Mouse (Mus musculus) heart, postnatal 36 days (tissue): ENCODE data around the gene Rap1gap2. TPM values are rescaled to one million over a fixed set of nuclear protein-coding genes. Genes with fewer than 3 reads are reported as not detected.

Source experiments
- DNase-seq, 2 experiments: peaks; one replicate each; pipeline ENCODE4 v3.0.0; 2021 to 2022
- intact Hi-C: fragments of 180-260 bp; cut with DNase I; formaldehyde crosslinking; loops from one replicate; pipeline ENCODE4 v1.15.1; 2025
- total RNA-seq, 2 experiments: library from RNA; stranded (reverse); gene quantifications; 2 replicates each; pipeline ENCODE4 v1.2.3; 2021

Gene Rap1gap2
- total RNA-seq, 2 experiments from 2014 or later = 74.1 to 86.6 TPM

DNA sequence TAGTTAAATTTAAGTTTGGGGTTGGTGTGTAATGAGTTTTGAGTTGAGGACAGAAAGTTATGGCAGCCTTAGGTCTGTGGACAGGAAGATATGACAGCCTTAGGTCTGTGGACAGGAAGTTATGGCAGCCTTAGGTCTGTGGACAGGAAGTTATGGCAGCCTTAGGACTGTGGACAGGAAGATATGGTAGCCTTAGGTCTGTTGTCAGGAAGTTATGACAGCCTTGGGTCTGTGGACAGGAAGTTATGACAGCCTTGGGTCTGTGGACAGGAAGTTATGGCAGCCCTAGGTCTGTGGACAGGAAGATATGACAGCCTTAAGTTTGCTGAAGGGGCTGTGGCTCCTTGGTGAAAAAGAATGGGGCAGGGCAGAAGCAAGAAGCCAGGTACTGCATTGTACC is 14.6 kb upstream of the Rap1gap2 start:
- no peak for DNase-seq
- intact Hi-C loops = no loop called here

DNA sequence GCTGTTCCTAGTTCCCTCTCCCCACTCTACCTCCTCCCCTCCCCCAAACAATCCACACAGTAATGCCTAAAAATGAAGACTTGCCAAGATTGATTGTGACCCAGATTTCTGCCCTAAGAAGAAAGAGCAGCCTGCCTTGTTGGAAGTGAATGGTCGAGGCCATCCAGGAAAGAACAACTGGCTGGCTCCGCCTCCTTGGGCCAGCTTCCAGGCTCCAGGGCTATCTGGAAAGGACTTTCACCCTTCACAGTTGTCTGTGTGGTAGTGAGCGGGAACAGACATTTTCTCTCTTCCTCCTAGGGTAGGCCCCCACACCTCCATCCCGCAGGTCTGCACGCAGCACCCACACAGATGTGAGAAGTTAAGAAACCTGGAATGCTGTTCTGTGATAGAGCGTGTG is 13.0 kb upstream of the Rap1gap2 start:
- intact Hi-C loops = no loop called here
- no peak for DNase-seq

DNA sequence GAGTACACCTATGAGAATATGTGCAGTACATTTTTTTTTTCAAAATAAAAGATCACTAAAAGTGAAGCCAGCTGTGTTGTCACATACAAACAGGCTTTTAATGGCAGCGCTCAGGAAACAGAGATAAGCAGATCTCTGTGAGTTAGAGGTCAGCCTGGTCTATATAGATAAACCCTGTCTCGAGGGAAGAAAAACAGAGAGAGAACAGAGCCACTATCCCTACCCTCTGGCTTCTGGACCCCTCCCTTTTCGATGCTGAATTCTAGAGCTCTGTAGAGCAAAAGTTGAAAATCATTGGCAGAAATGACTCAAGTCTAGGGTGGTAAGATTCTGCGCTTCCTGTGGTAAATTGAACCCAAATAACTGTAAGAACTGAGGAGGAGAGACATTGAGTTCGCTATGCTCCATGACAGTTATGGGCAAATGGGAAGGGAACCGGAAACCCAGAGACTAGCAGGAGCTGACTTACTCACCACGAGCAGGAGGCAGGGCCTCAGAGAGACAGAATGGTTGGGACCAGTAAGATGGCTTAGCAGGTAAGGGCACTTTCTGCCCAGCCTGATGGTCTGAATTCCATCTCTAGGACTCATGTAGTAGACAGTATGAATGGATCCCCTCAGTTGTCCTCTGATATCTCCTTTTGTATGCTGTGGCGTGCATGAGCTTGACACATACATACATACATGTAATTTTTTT is 11.4 kb upstream of the Rap1gap2 start:
- DNase-seq = no peak
- intact Hi-C loops = no loop called here

DNA sequence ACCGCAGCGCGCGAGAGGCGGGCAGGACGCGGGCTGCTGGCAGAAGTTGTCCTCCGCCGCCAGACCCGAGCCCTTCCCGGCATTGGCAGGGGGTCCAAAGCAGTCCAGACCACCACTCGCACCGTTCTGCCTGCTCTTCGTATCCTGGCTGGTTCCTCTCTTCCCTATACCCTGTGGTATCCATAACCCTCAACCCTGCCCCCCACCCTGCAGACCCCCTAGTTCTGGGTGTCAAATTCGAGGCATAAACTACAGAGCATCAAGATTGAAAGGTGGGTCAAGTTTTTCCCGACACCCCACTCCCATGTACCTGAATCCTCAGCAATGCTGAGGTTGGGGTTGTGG is 9.2 kb upstream of the Rap1gap2 start:
- intact Hi-C loops = no loop called here
- DNase-seq = no peak

DNA sequence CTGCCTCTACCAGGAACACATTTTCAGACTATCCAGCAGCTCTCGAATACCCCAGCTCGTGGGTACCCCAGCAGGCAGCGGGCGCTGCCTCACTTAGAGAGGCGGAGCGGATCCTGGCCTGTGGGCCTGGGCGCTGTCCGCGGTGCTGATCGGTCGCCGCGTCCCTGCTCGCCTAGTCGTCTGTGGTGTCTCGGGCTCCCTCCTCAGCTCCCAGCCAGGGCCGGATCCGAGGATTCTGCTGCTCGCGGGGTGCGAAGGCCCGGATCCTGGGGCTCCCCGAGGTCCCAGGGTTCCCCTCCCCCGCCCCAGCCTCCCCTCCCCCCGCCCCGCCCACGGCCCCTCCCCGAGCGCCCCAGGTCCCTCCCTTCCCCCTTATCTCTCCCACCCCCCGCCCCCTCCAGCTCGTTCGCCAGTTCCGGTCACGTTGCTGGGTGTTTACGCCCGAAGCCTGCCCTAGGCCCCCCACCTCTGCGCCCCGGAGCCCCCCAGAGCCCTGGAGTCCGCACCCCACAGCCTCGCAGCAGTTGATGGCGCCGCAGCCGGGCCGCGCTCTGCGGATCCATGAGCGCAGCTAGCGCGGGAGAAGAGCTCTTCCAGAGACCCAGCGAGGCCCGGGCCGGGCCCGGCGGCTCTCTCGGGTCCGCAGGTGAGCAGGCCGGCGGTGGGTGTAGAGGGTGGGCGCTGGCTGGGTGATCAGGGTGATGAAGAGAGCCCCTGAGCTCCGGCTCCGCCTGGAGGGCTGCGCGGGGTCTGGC is 8.7 kb upstream of the Rap1gap2 start, which contains the start of gene Ccdc92b:
Gene Ccdc92b (plus strand): TSS at position 405 of the 755 bp plus-strand sequence.
- intact Hi-C loops = no loop called here
- peak; percentile 65 to 81 for DNase-seq

DNA sequence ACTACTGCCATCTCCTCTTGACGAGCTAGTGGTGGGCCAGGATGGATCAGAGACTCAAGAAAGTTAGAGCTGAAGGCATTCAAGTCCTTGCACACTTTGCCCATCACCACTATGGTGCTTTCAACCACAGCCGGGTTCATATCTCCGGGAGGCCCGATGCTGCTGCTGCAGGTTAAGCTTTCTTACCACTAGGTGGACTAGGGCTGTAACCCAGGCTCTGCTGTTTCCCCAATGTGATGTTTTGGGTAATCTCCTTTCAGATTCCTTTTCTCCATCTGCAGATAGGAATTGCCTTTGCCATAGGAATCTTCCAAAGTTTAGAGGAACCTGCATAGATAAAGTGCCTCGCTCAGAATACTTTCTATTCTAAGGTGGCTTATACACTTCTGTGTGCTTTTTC is 4.9 kb upstream of the Rap1gap2 start:
- intact Hi-C loops = no loop called here
- DNase-seq = no peak

DNA sequence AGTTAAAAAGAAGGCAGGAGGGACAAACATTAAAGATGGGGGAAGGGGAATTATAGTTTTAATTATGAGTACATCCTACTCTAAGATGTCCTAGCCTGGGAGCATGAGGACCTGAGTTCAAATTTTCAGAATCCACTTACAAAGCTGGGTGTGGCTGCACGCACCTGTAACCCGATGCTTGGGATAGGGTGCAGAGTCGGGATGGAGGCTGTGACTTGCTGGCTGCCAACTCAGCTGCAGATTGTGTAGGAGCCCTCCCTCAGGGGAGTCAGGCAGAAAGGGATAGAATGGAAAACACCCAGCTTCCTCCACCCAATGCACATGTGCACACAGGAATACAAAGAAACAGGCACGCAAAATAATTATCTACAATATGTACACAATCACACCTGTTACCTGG is 2.7 kb upstream of the Rap1gap2 start:
- DNase-seq = no peak
- intact Hi-C loops = no loop called here

DNA sequence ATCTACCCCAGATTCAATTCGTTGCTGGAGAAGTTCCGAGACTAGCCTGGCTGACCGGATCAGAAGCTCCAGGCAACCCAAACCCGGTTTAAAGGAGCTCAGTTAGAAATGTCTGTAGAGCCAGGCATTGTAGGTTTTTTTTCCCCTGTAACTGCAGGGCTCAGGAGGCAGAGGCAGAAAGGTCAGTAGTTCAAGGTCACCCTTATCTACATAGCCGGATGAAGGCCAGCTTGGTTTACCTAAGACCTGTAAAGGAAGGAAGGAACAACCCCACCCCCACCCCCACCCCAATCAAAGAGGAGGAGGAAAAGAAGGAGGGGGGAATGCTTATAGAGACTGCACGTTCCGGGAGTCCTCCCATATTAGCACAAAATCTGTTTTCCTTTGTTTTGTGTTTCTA is 722 bp upstream of the Rap1gap2 start:
- no peak for DNase-seq
- intact Hi-C loops = no loop called here

DNA sequence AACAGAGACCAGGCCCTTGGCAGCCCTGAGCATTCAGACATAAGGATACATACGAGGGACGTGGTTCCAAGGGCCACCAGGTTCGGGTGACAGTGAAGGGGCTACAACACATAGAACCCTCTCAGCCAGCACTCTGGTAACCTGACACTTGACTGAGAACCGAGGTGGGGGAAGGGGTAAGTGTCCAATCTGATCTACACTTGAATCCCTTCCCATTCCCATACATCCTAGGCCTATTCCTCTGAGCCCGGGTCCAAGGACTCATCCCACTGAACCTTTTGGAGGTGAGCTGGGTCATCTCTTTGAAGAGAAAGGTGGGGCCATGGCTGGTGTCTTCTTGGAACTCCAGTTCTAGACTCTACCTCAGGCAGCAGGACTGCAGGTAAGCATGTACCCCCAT is 647 bp downstream of the Rap1gap2 start:
- intact Hi-C loops = no loop called here

DNA sequence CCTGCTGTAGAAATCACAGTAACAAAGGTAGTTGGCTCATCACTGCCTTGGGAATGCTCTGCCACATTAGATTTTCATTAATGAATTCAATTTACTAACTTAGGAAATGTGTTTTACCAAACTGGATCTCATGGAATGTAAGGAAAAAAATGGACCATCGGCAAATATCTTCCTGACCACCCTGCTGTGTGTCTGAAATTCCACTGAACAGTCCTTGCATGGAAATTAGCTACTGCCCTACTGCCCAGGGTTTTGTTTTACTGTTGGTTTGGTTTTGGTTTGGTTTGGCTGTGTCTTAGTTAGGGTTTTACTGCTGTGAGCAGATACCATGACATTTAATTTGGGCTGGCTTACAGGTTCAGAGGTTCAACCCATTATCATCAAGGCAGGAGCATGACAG is 8.4 kb downstream of the Rap1gap2 start:
- DNase-seq = no peak
- intact Hi-C loops = no loop called here

More for the DNA sequence above, 647 bp downstream of the Rap1gap2 start:
- DNase-seq = no peak

DNA sequence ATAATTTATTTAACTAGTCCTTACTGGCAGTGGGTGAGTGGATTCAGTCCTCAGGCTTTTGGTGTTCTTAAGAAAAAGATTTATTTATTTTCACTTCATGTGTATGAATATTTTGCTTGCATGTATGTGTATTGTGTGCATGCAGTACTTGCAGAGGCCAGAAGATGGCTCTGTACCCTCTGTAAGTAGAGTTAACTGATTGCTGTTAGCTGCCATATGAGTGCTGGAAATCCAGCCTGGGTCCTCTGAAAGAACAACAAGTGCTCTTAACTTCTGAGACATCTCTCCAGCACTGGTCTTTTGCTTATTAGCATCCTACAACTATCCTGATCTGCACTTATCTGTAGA is 12.8 kb downstream of the Rap1gap2 start:
- intact Hi-C loops = no loop called here
- no peak for DNase-seq

DNA sequence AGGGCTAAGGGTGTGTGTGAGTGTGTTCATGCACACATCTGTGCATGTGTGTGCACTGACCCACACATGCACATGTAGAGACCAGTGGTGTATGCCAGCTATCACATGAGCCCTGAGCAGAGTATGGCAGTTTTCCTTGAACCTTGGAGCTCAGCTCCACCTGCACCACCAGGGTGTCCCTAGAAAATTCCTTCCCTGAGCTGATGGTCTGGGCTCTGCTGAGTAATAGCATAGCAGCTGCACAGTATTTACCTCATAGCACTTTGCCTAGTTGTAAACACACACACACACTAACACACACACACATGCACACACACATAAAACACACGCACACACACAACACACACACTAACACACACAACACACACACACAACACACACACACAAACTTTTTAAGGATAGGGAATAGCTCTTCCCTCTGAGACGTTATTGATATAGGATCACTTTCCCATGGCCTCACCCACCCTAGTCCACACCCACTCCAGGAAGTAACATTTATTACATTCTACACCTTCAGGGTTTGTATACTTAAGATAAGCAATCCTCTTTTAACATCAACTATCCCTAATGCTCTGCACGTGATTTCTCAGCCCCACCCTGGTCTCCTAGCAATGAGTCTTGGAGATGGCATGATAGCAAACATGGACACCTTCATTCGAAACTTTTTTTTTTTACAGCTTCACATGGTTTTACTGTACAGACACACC is 13.3 kb downstream of the Rap1gap2 start:
- intact Hi-C loops = no loop called here
- no peak for DNase-seq

DNA sequence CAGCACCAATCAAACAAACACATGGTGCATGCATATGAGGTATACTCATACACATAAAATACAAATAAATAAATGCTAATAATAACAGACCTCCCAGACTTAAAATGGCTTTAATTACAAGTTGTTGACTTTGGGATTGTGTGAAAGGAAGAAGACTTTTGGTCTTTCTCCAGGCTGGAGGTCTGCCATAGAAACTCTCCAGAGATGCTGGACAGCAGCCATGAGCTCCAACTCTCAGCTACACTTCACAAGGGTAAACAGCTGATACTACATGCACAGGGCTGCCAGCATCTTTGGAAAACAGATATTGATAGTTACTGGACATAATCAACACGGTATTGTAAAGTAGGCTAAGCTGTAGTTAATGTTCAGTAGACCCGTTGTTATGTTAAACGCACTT is 18.5 kb downstream of the Rap1gap2 start:
- intact Hi-C loops = no loop called here
- no peak for DNase-seq

DNA sequence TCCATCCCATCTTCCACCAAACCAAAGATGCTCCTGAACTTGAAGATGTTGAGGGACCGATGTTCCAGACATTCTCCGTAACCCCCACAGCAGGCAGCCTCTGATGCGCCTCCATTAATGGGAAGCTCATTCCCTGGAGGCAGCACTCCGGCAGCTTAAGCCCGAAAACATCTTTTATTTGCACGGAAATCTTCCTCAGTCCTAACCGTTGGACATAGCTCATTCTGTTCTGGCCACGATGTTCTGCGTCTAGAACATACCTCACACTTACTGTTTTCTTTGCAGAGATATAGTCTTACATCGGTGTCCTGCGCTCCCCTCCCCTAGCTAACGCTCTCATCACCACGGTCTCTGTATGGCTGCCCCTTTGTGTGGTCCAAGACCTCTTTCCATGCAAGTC is 20.0 kb downstream of the Rap1gap2 start:
- no peak for DNase-seq
- intact Hi-C loops = no loop called here

DNA sequence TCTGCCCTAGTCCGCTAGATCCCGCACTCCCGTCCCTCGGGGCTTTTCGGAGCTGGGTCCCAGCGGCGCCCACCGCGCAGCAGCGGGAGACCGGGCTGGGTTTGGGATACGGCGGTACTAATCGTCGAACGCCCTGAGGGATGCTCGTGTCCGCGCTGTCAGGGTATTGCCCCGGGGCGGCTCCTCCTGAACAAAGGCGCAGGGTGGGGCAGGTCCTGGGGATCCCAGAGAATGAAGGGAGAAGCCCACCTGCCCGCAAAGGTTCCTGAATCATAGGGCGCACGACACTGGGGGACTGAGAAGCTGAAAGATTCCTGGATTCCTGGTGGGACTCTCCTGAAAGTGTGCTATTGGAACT is 20.5 kb downstream of the Rap1gap2 start:
- intact Hi-C loops = no loop called here
- no peak for DNase-seq

DNA sequence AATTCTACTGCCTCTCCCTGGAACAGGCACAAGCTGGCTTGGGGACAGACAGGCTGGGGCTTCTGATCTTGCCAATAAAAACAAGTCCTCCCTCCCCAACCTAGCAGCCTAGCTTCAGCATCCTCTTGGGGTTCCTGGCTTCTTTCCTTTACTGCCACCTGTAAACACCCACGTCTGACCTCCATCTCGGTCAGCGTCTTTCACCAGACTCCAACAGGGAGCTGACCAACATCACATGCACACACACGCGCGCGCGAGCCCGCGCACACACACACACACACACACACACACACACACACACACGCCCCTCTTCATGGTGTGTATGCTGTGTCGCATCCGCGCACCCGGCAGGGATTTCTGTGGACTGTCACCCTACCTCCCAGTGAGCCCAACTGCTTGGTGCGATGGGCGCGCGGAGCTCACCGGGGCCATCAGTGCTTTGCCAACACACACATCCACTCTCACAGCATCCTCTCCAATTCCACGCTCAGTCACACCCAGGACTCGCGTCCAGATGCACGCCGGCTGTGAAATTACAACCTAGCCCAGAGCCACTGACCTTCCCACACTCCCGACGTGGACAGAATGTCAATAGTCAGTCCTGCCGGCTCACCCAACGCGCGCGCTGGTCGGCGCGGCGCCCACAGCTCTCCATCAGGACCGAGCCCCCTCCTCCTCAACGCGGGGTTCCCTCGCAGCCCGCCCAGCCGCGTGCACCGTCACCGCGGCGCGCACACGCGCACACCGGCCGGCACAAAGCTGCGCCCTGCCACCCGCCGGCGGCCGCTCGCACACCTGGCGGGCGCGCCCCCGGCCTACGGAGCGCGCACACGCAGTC is 21.1 kb downstream of the Rap1gap2 start:
- intact Hi-C loops = no loop called here
- DNase-seq = no peak

DNA sequence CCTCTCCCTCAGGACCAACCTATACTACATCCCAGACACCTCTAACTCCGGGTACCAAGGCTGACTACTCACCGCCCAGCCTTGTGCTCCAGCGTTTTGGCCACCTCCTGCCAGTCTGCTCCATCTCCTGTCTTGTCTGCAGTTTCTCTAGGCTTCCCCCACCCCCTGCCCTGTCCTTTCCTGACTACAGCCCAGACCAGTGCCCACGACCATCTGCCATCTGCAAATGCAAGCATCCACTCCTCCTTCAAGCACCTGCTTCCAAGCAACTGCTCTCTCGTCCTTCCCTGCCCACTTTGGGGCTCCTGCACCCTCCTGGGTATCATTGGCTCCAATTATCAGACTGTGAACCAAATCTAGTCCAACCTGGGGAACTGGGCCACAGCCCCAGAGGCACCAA is 24.3 kb downstream of the Rap1gap2 start:
- no peak for DNase-seq
- intact Hi-C loops = no loop called here

DNA sequence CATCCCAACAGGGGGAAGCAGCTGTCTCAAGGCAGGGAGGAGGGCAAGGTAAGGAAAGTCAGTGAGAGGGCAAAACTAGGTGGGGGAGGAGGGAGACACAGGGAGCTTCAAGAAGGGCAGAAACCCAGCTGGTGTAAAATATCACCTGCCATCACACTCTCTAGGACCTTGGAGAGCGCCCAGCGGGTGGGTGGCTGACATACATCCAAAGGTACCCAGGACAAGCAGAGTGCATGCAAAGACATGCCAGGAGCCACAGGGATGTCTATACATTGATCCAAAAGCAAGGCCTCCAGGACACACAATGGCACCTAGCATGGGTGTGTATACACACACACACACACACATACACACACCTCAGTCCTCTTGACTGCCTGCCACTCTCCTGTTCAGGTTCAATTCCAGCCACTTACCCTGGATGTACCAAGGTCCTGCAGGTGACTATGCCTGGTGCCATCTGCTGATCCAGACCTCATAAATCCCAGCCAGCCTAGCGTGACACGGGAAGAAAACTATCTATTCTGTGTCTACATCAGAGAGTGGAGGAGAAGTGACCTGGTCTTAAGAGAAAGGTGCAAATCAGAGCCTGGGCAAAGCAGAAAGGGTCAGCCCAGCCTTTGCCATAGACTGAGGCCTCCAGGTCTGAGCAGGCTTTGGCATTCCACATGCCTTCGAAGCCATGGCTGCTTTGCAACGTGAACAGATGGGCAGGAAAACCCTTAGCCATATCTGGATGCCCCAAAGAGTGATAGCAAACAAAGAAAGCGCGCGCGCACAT is 25.6 kb downstream of the Rap1gap2 start:
- DNase-seq = no peak
- intact Hi-C loops = no loop called here

DNA sequence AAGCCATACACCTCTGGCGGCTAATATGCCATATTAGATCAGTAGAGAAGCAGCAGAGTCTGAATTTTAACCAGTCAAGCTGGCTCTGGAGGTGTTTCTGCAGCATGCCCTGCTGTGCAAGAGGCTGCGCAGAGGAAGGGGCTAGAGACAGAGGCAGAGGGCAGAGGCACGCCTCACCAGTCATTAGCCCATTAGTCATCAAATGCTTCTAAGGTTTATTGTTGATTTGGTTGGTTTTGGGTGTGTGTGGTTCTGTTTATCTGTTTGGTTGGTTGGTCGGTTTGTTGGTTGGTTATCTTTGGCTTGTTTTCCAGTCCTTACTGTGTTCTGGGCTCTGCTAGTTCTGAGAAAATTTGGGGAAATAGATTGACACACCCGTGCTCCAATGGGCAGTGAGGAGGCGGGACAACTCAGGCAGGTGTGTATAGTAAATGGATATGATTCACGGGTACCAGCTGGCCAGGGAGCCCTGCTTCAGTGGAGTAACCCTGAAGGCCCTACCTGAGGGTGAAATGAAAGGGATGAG is 26.8 kb downstream of the Rap1gap2 start:
- no peak for DNase-seq
- intact Hi-C loops = no loop called here

DNA sequence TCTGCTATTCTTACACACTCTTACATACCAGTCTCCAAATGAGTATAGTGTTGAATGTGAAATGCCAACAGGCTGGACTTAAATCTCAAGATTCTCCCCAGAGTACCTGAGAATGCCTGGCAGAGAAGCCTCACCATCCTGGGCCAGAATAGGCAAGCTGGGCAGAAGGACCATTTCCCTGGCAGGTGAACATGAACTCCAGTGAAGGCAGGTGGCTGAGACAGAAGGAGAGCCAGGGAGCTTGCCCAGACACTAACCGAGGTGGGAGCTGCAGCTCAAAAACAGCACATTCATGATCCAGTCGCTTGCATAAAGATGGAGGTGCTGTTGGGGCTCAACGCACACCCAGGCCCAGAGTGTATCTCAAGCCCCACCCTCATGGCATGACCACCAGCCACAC is 28.3 kb downstream of the Rap1gap2 start:
- no peak for DNase-seq
- intact Hi-C loops = no loop called here
